Mouse (Mus musculus) G1E (cell line): ENCODE data around the gene Galnt2.

Experiments used
- CTCF ChIP-seq: IDR thresholded peaks from 2 replicates; pipeline ENCODE4 v1.5.1; 2012; ENCODE audit warnings: low read depth, low read length, inconsistent platforms, mixed read lengths
- GATA1 ChIP-seq: IDR thresholded peaks from 2 replicates; pipeline ENCODE4 v1.6.1; 2012; ENCODE audit warnings: borderline replicate concordance, low read length, inconsistent platforms, mixed read lengths
- TAL1 ChIP-seq: conservative IDR thresholded peaks from 2 replicates; pipeline ENCODE4 v1.6.1; 2012; ENCODE audit warnings: low read depth, low read length, inconsistent platforms, mixed read lengths

- TF ChIP-seq CTCF = no peak
- TF ChIP-seq TAL1 = no peak
- TF ChIP-seq GATA1 = no peak
These were observed 9.7 kb downstream of the Galnt2 start for GRCm38 (mm10) chr8:124240932-124241331.
